Comparison of ENCODE assay signal across 6 mouse cellular contexts in genomic region chr11:106985979-106986604, GRCm38 (mm10). TPM values are rescaled to one million over a fixed set of nuclear protein-coding genes. Genes with fewer than 3 reads are reported as not detected.
DNase-seq lines count a peak whose midpoint lies in the region; ATAC-seq and TF ChIP-seq lines count a peak whose summit lies in the region.
"Not testable (repeated sequence)": the region's sequence is repeated elsewhere in the genome, so short reads cannot be mapped to it uniquely, and the experiment has no call there.

No protein-coding gene starts in this region.

- H3K4me1 ChIP-seq in embryonic facial prominence, embryonic 14.5 days (ENCODE audit: control insufficient read depth, insufficient read depth, low read length); liver, embryonic 11.5 days (replicated peaks; ENCODE audit: control insufficient read depth, insufficient read depth, low read length); lung, embryonic 14.5 days (ENCODE audit: insufficient read depth); lung, postnatal 0 days (ENCODE audit: insufficient read depth, low read depth, low read length): not testable (repeated sequence)

- not testable (repeated sequence) for H3K9me3 ChIP-seq in embryonic facial prominence, embryonic 14.5 days (ENCODE audit: control insufficient read depth, low read length); liver, embryonic 11.5 days (ENCODE audit: control insufficient read depth, low read length); lung, embryonic 14.5 days (ENCODE audit: low read depth, low read length); lung, postnatal 0 days (ENCODE audit: low read length)

- WGBS in embryonic facial prominence, embryonic 14.5 days: 78% methylated on average over 8 of the region's 9 CpGs
- 87% methylated on average over 9 of the region's 9 CpGs for WGBS in liver, embryonic 11.5 days
- 70% methylated on average over 9 of the region's 9 CpGs for WGBS in lung, embryonic 14.5 days
- 65% methylated on average over 9 of the region's 9 CpGs for WGBS in lung, postnatal 0 days

- H3K36me3 ChIP-seq in embryonic facial prominence, embryonic 14.5 days (ENCODE audit: control insufficient read depth, insufficient read depth, low read length): peaks cover 44% of the 10 kb centered on the region
- peaks cover 31% of the 10 kb centered on the region; the same call in 1 of the 2 replicates for H3K36me3 ChIP-seq in liver, embryonic 11.5 days (ENCODE audit: control insufficient read depth, insufficient read depth, low read length)
- peaks cover 40% of the 10 kb centered on the region for H3K36me3 ChIP-seq in lung, embryonic 14.5 days (ENCODE audit: insufficient read depth)
- not testable (repeated sequence) for H3K36me3 ChIP-seq in lung, postnatal 0 days (ENCODE audit: insufficient read depth, low read length)

- ATAC-seq in embryonic facial prominence, embryonic 14.5 days (ENCODE audit: low read depth): 0 out of 2 replicates have a peak, but pooled peaks have one; percentile 32
- 0 out of 2 replicates have a peak, but pooled peaks have one; percentile 35 for ATAC-seq in liver, embryonic 11.5 days (replicated peaks; ENCODE audit: low FRiP score)
- ATAC-seq in lung, embryonic 14.5 days (ENCODE audit: insufficient read depth): peak; percentile 92
- peak; percentile 86 for ATAC-seq in lung, postnatal 0 days

- TF ChIP-seq EP300 in lung, postnatal 0 days (IDR thresholded peaks at IDR 0.05): not testable (repeated sequence)

- not testable (repeated sequence) for H3K9ac ChIP-seq in embryonic facial prominence, embryonic 14.5 days (ENCODE audit: low read depth, low read length); liver, embryonic 11.5 days (ENCODE audit: low read depth, low read length); lung, embryonic 14.5 days; lung, postnatal 0 days (replicated peaks; ENCODE audit: low read depth)

- not testable (repeated sequence) for H3K27ac ChIP-seq in embryonic facial prominence, embryonic 14.5 days (replicated peaks; ENCODE audit: low read depth, low read length); liver, embryonic 11.5 days (ENCODE audit: low read depth, low read length)
- H3K27ac ChIP-seq in lung, embryonic 14.5 days (ENCODE audit: low read depth): peak overlapping the region; percentile 47; the same call in 1 of the 2 replicates
- H3K27ac ChIP-seq in lung, postnatal 0 days (ENCODE audit: low read length): peak overlapping the region; percentile 57; the same call in 1 of the 2 replicates

- not testable (repeated sequence) for H3K4me3 ChIP-seq in embryonic facial prominence, embryonic 14.5 days (ENCODE audit: low read depth, low read length); liver, embryonic 11.5 days (ENCODE audit: low read depth, low read length); lung, embryonic 14.5 days (ENCODE audit: low read depth, low read length); lung, postnatal 0 days (ENCODE audit: low read depth, low read length)

- not testable (repeated sequence) for TF ChIP-seq CTCF in lung, embryonic 14.5 days (IDR thresholded peaks at IDR 0.05; ENCODE audit: low read depth); lung, postnatal 0 days (IDR thresholded peaks at IDR 0.05)

- H3K4me2 ChIP-seq in embryonic facial prominence, embryonic 14.5 days (ENCODE audit: low read depth, low read length); liver, embryonic 11.5 days; lung, embryonic 14.5 days; lung, postnatal 0 days (replicated peaks; ENCODE audit: low read depth, low read length): not testable (repeated sequence)

- H3K27me3 ChIP-seq in embryonic facial prominence, embryonic 14.5 days (replicated peaks; ENCODE audit: control insufficient read depth, insufficient read depth, low read length); liver, embryonic 11.5 days (replicated peaks; ENCODE audit: control insufficient read depth, insufficient read depth, low read length); lung, embryonic 14.5 days (ENCODE audit: insufficient read depth, low read length); lung, postnatal 0 days (replicated peaks; ENCODE audit: insufficient read depth, low read length): not testable (repeated sequence)

- DNase-seq in 3T3-L1 (ENCODE audit: low read depth, low spot score) (peak; percentile 43), NIH3T3 (ENCODE audit: low read depth) (peak; percentile 54)
- DNase-seq in embryonic facial prominence, embryonic 14.5 days (ENCODE audit: low spot score); liver, embryonic 11.5 days (ENCODE audit: low spot score): not testable (repeated sequence)
- DNase-seq in lung, embryonic 14.5 days: peak; percentile 85
- DNase-seq in lung, postnatal 0 days (ENCODE audit: low spot score): peak; percentile 86

RNA-seq across cellular contexts. Expression of gene Kpna2, which starts 13.2 kb away (rescaled TPM):
- 294 and 347 TPM in 2 replicates for polyA plus RNA-seq in embryonic facial prominence, embryonic 14.5 days (2014; fragmentation: Nextera tagmentation; extraction: Ambion mirVana)
- polyA plus RNA-seq in liver, embryonic 11.5 days (2014; fragmentation: Nextera tagmentation; extraction: Ambion mirVana): 448 and 517 TPM in 2 replicates
- polyA plus RNA-seq in lung, embryonic 14.5 days (2014; fragmentation: Nextera tagmentation; extraction: Ambion mirVana): 563 and 575 TPM in 2 replicates
- polyA plus RNA-seq in lung, postnatal 0 days (2015; fragmentation: Nextera tagmentation; extraction: Ambion mirVana): 83.6 and 97.1 TPM in 2 replicates

RNA-seq across cellular contexts. Expression of gene 1810010H24Rik, which starts 39.4 kb away (rescaled TPM):
- 4.1 and 4.3 TPM in 2 replicates for polyA plus RNA-seq in embryonic facial prominence, embryonic 14.5 days (2014; fragmentation: Nextera tagmentation; extraction: Ambion mirVana)
- polyA plus RNA-seq in liver, embryonic 11.5 days (2014; fragmentation: Nextera tagmentation; extraction: Ambion mirVana): 1.9 and 2.1 TPM in 2 replicates
- 5.1 and 7.3 TPM in 2 replicates for polyA plus RNA-seq in lung, embryonic 14.5 days (2014; fragmentation: Nextera tagmentation; extraction: Ambion mirVana)
- 51.8 and 56.2 TPM in 2 replicates for polyA plus RNA-seq in lung, postnatal 0 days (2015; fragmentation: Nextera tagmentation; extraction: Ambion mirVana)

Comparison
In these comparisons a context has a peak if more than half of its experiments do, and no peak if none do; other contexts are left out.
1. ATAC-seq: peak in every context shown above with its lines; median percentile 92 in lung, embryonic 14.5 days; 86 in lung, postnatal 0 days; 35 in liver, embryonic 11.5 days; 32 in embryonic facial prominence, embryonic 14.5 days.